Mouse (Mus musculus) CH12F3 (cell line): ENCODE measurements around the gene Fnbp1.

ENCODE experiments used
- in situ Hi-C: fragments of 300-500 bp; cut with MboI; formaldehyde crosslinking; loops from 2 replicates; pipeline ENCODE4 v1.14.3; 2020; ENCODE audit warnings: low sequenced_read_pairs

The Fnbp1 gene

GRCm38 (mm10) chr2:30995432-30995996 lies 146.3 kb downstream of the Fnbp1 start:
- in situ Hi-C loops = no loop called here

GRCm38 (mm10) chr2:30994853-30995252 lies 147.0 kb downstream of the Fnbp1 start:
- in situ Hi-C loops = no loop called here

- in situ Hi-C loops = no loop called here
Observed at GRCm38 (mm10) chr2:30990221-30990620, 151.6 kb downstream of the Fnbp1 start.

- in situ Hi-C loops = no loop called here
Observed at GRCm38 (mm10) chr2:30985111-30986020, 156.4 kb downstream of the Fnbp1 start.

- in situ Hi-C loops = no loop called here
Observed at GRCm38 (mm10) chr2:30983024-30983423, 158.8 kb downstream of the Fnbp1 start.

GRCm38 (mm10) chr2:30981790-30982513 lies 159.9 kb downstream of the Fnbp1 start, which contains the start of the genes BC005624 and Usp20:
TSS of gene BC005624 (minus strand) at chr2:30982201.
TSS of gene Usp20 (plus strand) at chr2:30982279.
- in situ Hi-C loops = no loop called here
